Mouse (Mus musculus) spleen, adult 2 months (tissue): ENCODE data around the gene Lamp1.

ENCODE experiments used
- CTCF ChIP-seq: fragments of 200-500 bp; IDR thresholded peaks from 2 replicates; pipeline ENCODE4 v1.5.1; 2011; ENCODE audit warnings: mild to moderate bottlenecking, inconsistent platforms; ENCODE audit not compliant: insufficient read depth, insufficient read length, insufficient replicate concordance; ENCODE audit errors: extremely low read depth
- POLR2A ChIP-seq: fragments of 200-500 bp; IDR thresholded peaks from 2 replicates; pipeline ENCODE4 v1.6.1; 2011; ENCODE audit warnings: low read depth, low read length, inconsistent platforms

GRCm38 (mm10) chr8:13208627-13209355, 49.8 kb downstream of the Lamp1 start:
- TF ChIP-seq CTCF (no peak), POLR2A (no peak)
